ENCODE assay signal across 29 mouse cellular contexts in the genomic region with DNA sequence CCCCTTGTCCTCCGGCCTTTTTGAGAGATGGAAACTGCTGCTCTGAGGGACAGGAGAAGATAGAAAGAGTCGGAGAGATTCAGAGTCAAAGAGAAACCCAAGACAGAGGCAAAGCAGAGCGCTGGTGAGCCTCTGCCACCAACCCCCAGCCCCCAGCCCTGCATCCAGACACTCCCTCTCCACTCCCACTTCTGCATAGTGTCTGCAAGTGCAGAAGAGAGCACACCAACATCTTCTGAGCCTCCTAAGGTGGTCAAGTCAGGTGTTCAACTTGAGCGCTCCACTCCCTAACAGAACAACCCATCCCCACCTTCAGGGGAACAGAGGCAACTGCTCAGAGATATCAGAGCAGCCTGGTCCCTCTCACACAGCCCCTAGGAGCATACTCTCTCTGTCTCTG.
DNase-seq lines count a peak whose midpoint lies in the region; ATAC-seq and TF ChIP-seq lines count a peak whose summit lies in the region.
"Had no signal": no experiment of that assay in that cellular context is flagged by ENCODE, and none has a peak within 500 bp of the region (broad histone marks: within the 10 kb centered on the region; RNA-seq: fewer than 3 reads in every experiment).

No protein-coding gene starts in this region.

- TF ChIP-seq CTCF in forebrain, postnatal 0 days (IDR thresholded peaks at IDR 0.05; ENCODE audit: low read depth): no peak
- TF ChIP-seq CTCF in midbrain, postnatal 0 days (IDR thresholded peaks at IDR 0.05): no peak

- H3K27ac ChIP-seq in forebrain, embryonic 13.5 days: peak overlapping the region; percentile 58; the same call in 1 of the 2 replicates
- no peak overlapping the region for H3K27ac ChIP-seq in forebrain, postnatal 0 days (ENCODE audit: low read depth, low read length)
- peak overlapping the region; percentile 83 for H3K27ac ChIP-seq in midbrain, embryonic 10.5 days (replicated peaks)
- no peak overlapping the region; the same call in 1 of the 2 replicates for H3K27ac ChIP-seq in midbrain, postnatal 0 days (ENCODE audit: low read depth, low read length)
- no peak overlapping the region for H3K27ac ChIP-seq in midbrain, embryonic 11.5 days (ENCODE audit: low read depth, low read length)
- peak overlapping the region; percentile 90 for H3K27ac ChIP-seq in midbrain, embryonic 16.5 days (ENCODE audit: low read length)
- no peak overlapping the region for H3K27ac ChIP-seq in limb, embryonic 10.5 days
- H3K27ac ChIP-seq: embryonic facial prominence, embryonic 15.5 days; gastrocnemius, adult 2 months; intestine, embryonic 15.5 days; kidney, postnatal 0 days; liver, embryonic 14.5 days; macrophage had no signal

- peaks cover 34% of the 10 kb centered on the region for H3K4me1 ChIP-seq in forebrain, embryonic 13.5 days
- peaks cover 21% of the 10 kb centered on the region for H3K4me1 ChIP-seq in forebrain, postnatal 0 days (ENCODE audit: insufficient read depth)
- H3K4me1 ChIP-seq in midbrain, embryonic 10.5 days: peaks cover 68% of the 10 kb centered on the region
- peaks cover 28% of the 10 kb centered on the region for H3K4me1 ChIP-seq in midbrain, postnatal 0 days (ENCODE audit: insufficient read depth, low read length)
- peaks cover 18% of the 10 kb centered on the region for H3K4me1 ChIP-seq in midbrain, embryonic 11.5 days (ENCODE audit: control insufficient read depth, insufficient read depth, low read length)
- peaks cover 57% of the 10 kb centered on the region for H3K4me1 ChIP-seq in midbrain, embryonic 16.5 days (ENCODE audit: control insufficient read depth, insufficient read depth, low read length)
- peaks cover 50% of the 10 kb centered on the region for H3K4me1 ChIP-seq in limb, embryonic 10.5 days

- WGBS in forebrain, embryonic 13.5 days: 82% methylated on average over 4 of the region's 4 CpGs
- WGBS in forebrain, postnatal 0 days: 80% methylated on average over 4 of the region's 4 CpGs
- 73% methylated on average over 4 of the region's 4 CpGs for WGBS in midbrain, embryonic 10.5 days
- WGBS in midbrain, postnatal 0 days: 83% methylated on average over 4 of the region's 4 CpGs
- 74% methylated on average over 4 of the region's 4 CpGs for WGBS in midbrain, embryonic 11.5 days
- 79% methylated on average over 4 of the region's 4 CpGs for WGBS in midbrain, embryonic 16.5 days
- 83% methylated on average over 4 of the region's 4 CpGs for WGBS in limb, embryonic 10.5 days

- no peaks in the 10 kb centered on the region for H3K36me3 ChIP-seq in forebrain, embryonic 13.5 days (ENCODE audit: poor library complexity, severe bottlenecking)
- H3K36me3 ChIP-seq in forebrain, postnatal 0 days (ENCODE audit: insufficient read depth): no peaks in the 10 kb centered on the region
- no peaks in the 10 kb centered on the region for H3K36me3 ChIP-seq in midbrain, embryonic 10.5 days
- no peaks in the 10 kb centered on the region for H3K36me3 ChIP-seq in midbrain, postnatal 0 days (ENCODE audit: insufficient read depth, low read length)
- H3K36me3 ChIP-seq in midbrain, embryonic 11.5 days (ENCODE audit: control insufficient read depth, insufficient read depth, low read length): no peaks in the 10 kb centered on the region
- no peaks in the 10 kb centered on the region for H3K36me3 ChIP-seq in midbrain, embryonic 16.5 days (ENCODE audit: control insufficient read depth, insufficient read depth, low read length)
- no peaks in the 10 kb centered on the region for H3K36me3 ChIP-seq in limb, embryonic 10.5 days
- H3K36me3 ChIP-seq: embryonic facial prominence, embryonic 15.5 days; intestine, embryonic 15.5 days had no signal

- H3K4me3 ChIP-seq in forebrain, embryonic 13.5 days: no peak overlapping the region
- no peak overlapping the region for H3K4me3 ChIP-seq in forebrain, postnatal 0 days (ENCODE audit: low read depth, low read length)
- H3K4me3 ChIP-seq in midbrain, embryonic 10.5 days: no peak overlapping the region
- H3K4me3 ChIP-seq in midbrain, postnatal 0 days (ENCODE audit: low read depth, low read length): no peak overlapping the region
- H3K4me3 ChIP-seq in midbrain, embryonic 11.5 days (ENCODE audit: low read depth, low read length): no peak overlapping the region
- no peak overlapping the region for H3K4me3 ChIP-seq in midbrain, embryonic 16.5 days (ENCODE audit: low read depth, low read length)
- no peak overlapping the region for H3K4me3 ChIP-seq in limb, embryonic 10.5 days
- H3K4me3 ChIP-seq: embryonic facial prominence, embryonic 15.5 days; gastrocnemius, adult 2 months; intestine, embryonic 15.5 days had no signal

- no peaks in the 10 kb centered on the region for H3K9me3 ChIP-seq in forebrain, embryonic 13.5 days (replicated peaks)
- no peaks in the 10 kb centered on the region for H3K9me3 ChIP-seq in forebrain, postnatal 0 days (ENCODE audit: low read length)
- H3K9me3 ChIP-seq in midbrain, embryonic 10.5 days (replicated peaks): no peaks in the 10 kb centered on the region
- H3K9me3 ChIP-seq in midbrain, postnatal 0 days (ENCODE audit: low read length): no peaks in the 10 kb centered on the region
- H3K9me3 ChIP-seq in midbrain, embryonic 11.5 days (ENCODE audit: control insufficient read depth, low read length): no peaks in the 10 kb centered on the region
- H3K9me3 ChIP-seq in midbrain, embryonic 16.5 days (replicated peaks; ENCODE audit: control insufficient read depth, low read length, poor library complexity, severe bottlenecking): no peaks in the 10 kb centered on the region
- no peaks in the 10 kb centered on the region for H3K9me3 ChIP-seq in limb, embryonic 10.5 days (replicated peaks)
- H3K9me3 ChIP-seq: embryonic facial prominence, embryonic 15.5 days; intestine, embryonic 15.5 days had no signal

- no peak overlapping the region for H3K4me2 ChIP-seq in forebrain, embryonic 13.5 days
- H3K4me2 ChIP-seq in forebrain, postnatal 0 days (ENCODE audit: low read depth): no peak overlapping the region
- no peak overlapping the region for H3K4me2 ChIP-seq in midbrain, postnatal 0 days (ENCODE audit: low read depth, low read length, poor library complexity, severe bottlenecking)
- no peak overlapping the region for H3K4me2 ChIP-seq in midbrain, embryonic 11.5 days
- no peak overlapping the region for H3K4me2 ChIP-seq in midbrain, embryonic 16.5 days (ENCODE audit: low read length)
- H3K4me2 ChIP-seq: embryonic facial prominence, embryonic 15.5 days; heart, embryonic 11.5 days; intestine, embryonic 15.5 days had no signal

- ATAC-seq in forebrain, embryonic 13.5 days: no peak
- ATAC-seq in forebrain, postnatal 0 days: no peak
- ATAC-seq in midbrain, postnatal 0 days (ENCODE audit: low FRiP score): no peak
- ATAC-seq in midbrain, embryonic 11.5 days (ENCODE audit: low FRiP score): no peak
- no peak for ATAC-seq in midbrain, embryonic 16.5 days
- ATAC-seq: CD4-positive, CD25-positive, alpha-beta regulatory T cell, adult 4 months; intestine, embryonic 15.5 days had no signal

- H3K27me3 ChIP-seq in forebrain, embryonic 13.5 days: no peaks in the 10 kb centered on the region
- H3K27me3 ChIP-seq in forebrain, postnatal 0 days (ENCODE audit: insufficient read depth, low read length): no peaks in the 10 kb centered on the region
- H3K27me3 ChIP-seq in midbrain, embryonic 10.5 days (ENCODE audit: low read depth, poor library complexity, severe bottlenecking): peaks cover 16% of the 10 kb centered on the region
- H3K27me3 ChIP-seq in midbrain, postnatal 0 days (ENCODE audit: insufficient read depth, low read length): no peaks in the 10 kb centered on the region
- no peaks in the 10 kb centered on the region for H3K27me3 ChIP-seq in midbrain, embryonic 11.5 days (ENCODE audit: control insufficient read depth, insufficient read depth, low read length)
- H3K27me3 ChIP-seq in midbrain, embryonic 16.5 days (ENCODE audit: control insufficient read depth, insufficient read depth, low read depth, low read length): no peaks in the 10 kb centered on the region
- H3K27me3 ChIP-seq in limb, embryonic 10.5 days (ENCODE audit: low read depth, poor library complexity, severe bottlenecking): peaks cover 17% of the 10 kb centered on the region; the same call in 1 of the 2 replicates
- H3K27me3 ChIP-seq: embryonic facial prominence, embryonic 15.5 days had no signal

- intact Hi-C loops in heart, postnatal 25 days (cut with DNase I): loop anchor here (5.0 kb wide), 2 partner anchors 66 to 111 kb away; no protein-coding TSS in a partner anchor

- no peak for DNase-seq in forebrain, postnatal 0 days
- no peak for DNase-seq in midbrain, embryonic 10.5 days (ENCODE audit: low spot score)
- DNase-seq in midbrain, postnatal 0 days (ENCODE audit: low spot score): no peak
- DNase-seq in midbrain, embryonic 11.5 days (ENCODE audit: low spot score, missing footprints): peak; percentile 62
- DNase-seq in heart, postnatal 25 days (ENCODE audit: low spot score): no peak
- no peak for DNase-seq in limb, embryonic 10.5 days (ENCODE audit: low spot score)
- DNase-seq: adrenal gland, postnatal 36 days; cerebellum, adult 18-20 months; cerebellum, postnatal 14 days; gastrocnemius, adult 2 months; gastrocnemius, postnatal 36 days; heart, adult 18-20 months; kidney, adult 2 months; kidney, postnatal 4 days; layer of hippocampus, adult 9-11 months; liver; lung, adult 2 months; lung, postnatal 10 days; right cerebral cortex, postnatal 25 days; thymus, adult 18-20 months had no signal

- H3K9ac ChIP-seq in forebrain, embryonic 13.5 days: no peak overlapping the region
- no peak overlapping the region for H3K9ac ChIP-seq in forebrain, postnatal 0 days
- H3K9ac ChIP-seq in midbrain, postnatal 0 days (replicated peaks; ENCODE audit: low read length, poor library complexity, severe bottlenecking): no peak overlapping the region
- no peak overlapping the region for H3K9ac ChIP-seq in midbrain, embryonic 11.5 days (ENCODE audit: low read length)
- no peak overlapping the region for H3K9ac ChIP-seq in midbrain, embryonic 16.5 days (ENCODE audit: low read depth, low read length)
- H3K9ac ChIP-seq: embryonic facial prominence, embryonic 15.5 days; intestine, embryonic 15.5 days; liver, embryonic 14.5 days had no signal

Comparison
In these comparisons a context has a peak if more than half of its experiments do, and no peak if none do; other contexts are left out.
1. H3K27ac ChIP-seq: peak in forebrain, embryonic 13.5 days (single experiment), midbrain, embryonic 10.5 days (single experiment) and midbrain, embryonic 16.5 days (single experiment); none in forebrain, postnatal 0 days (single experiment), midbrain, postnatal 0 days (single experiment), midbrain, embryonic 11.5 days (single experiment) and limb, embryonic 10.5 days (single experiment).